Mouse (Mus musculus) T-helper 1 cell (primary cell): ENCODE data around the gene Atp8a2.

Experiments
- in situ Hi-C: fragments of 300-600 bp; cut with MboI, MseI; formaldehyde crosslinking; loops from one replicate; pipeline ENCODE4 v1.15.1; 2025; ENCODE audit warnings: high pct_unique_total_duplicates

The Atp8a2 gene

DNA sequence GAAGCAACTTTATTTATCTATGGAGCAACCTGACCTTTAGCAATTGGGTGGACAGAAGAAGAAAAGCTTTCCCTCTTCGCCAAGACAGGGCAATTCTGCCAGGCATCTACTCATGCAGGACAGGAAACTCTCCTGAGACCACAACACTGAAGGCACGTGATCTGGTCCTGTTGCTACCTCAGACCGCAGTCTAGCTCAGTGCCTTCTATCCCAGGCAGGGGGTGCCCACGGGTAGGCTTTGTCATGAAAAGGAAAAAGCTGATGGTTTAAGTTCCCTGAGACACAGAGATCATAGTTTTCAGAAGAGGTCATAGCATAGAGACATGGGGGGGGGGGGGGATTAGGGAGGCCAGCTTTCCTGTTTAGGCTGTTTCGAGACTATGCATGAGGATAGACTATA is 269.2 kb downstream of the Atp8a2 start:
- in situ Hi-C loops, result no loop called here

DNA sequence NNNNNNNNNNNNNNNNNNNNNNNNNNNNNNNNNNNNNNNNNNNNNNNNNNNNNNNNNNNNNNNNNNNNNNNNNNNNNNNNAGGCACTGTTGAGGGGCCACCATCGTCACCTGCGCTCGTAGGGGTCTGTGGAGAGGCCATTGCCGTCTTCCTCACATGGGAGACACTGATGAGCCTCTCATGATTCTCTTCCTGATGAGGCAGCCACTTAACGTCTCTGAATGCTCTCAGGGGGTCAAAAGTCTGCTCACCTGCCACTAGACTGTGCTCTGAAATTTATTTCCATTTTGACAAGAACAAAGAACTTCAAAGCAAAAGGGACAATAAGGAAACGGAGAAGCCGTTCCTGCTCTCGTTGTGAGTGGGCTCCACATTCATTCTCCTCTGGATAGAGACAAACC is 277.1 kb downstream of the Atp8a2 start:
- in situ Hi-C loops, result no loop called here

DNA sequence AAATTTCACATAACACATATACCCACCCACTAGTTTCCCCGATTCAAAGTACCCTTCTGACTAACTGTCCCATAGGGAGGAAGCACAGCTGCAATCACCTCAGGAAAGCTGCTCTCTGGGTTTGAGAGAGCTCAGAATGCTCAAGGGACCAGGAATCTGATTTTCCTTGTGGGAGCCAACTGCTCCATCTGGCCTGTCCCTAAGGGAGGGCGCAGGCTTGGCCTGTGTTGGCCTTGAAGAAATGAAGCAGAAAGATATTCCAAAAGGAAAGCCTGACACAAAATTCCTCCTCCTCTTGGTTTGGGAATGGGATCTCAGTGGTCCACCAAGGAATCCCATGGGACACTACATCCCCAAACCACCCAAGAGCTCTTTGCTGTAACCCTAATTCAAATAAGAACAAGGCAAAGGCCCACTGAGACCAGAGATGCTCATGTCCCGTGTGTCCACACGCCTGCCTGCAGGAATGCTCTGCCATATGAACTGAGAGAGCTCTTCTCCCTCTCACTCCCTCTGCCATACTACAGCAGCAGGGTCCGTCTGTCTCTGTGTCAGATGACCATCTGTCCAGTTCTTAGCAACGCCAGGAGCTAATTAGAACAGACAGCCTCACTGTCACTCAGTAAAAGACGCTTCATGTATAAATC is 293.4 kb downstream of the Atp8a2 start:
- in situ Hi-C loops, result no loop called here

DNA sequence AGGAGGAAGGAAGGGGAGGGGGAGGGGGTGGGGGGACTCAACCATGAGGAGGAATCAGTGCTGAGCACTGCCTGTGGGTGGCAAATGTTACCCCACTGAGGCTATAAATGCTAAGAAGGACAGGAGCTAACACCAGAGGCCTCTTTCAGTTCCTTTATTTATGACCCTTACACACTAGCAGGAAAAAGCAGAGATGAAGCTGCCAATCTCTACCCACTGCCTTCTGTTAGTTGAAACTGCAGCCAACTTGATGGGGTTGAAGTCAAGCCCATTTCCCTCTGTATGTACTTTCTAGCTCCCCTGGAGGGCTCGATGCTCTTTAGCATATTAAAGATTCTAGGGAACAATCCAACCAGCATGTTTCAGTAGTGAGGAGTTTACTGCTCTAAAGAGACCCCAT is 303.0 kb downstream of the Atp8a2 start:
- in situ Hi-C loops, result no loop called here

DNA sequence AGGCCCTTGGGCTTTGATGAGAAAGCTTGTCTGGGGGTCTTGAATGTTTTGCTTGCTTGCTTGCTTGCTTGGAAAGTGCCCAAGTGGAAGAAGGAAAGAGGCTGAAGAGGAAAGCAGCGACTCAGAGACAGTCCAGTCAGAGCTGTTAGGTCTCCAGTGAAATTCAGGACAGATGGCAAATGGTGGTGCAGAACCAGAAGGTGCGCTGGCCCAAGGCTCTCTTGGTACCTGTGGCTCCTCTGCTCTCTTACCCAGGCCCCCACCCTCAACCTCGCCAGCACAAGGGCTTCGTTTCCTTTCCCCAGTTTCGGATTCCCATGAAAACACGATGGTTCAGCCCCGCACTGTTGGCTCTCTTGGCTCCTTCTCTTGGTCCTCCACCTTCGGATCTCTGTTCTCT is 304.9 kb downstream of the Atp8a2 start:
- in situ Hi-C loops, result no loop called here

DNA sequence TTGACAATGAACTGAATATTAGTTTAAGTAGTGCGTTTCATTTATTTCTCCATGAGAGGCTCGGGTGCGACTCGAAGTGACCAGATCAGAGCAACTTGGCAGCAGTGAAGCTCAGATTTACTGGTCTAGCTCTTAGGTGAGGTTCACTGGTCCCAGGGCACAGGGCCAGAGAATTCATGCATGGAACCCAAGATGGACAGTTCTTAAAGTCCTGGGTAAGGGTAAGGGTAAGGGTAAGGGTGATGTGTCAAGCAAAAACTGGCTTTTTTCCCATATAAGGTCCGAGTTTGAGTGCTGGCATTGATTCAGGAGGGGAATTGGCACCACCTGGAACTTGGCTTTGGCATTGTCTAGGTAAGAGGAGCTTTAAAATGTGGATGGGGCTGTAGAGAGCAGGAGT is 305.5 kb downstream of the Atp8a2 start:
- in situ Hi-C loops, result no loop called here

DNA sequence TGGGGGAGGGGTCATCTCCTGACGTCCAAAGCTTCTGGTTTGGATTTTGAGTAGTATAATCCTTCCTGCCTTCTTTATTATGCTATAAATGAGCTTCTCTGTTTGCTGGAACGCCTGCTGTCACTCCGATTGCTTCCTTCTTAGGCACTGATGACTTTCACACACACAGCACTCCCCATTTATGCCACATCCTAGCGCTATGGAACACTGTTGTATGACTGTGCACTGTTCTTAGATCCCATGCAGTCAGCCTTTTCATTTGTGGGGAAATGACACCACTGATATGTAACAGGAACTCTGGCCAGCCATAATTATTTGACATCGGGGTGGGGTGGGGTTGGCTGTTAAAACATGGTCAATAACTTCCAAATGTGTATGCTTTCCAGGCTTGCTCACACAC is 306.2 kb downstream of the Atp8a2 start:
- in situ Hi-C loops, result no loop called here

DNA sequence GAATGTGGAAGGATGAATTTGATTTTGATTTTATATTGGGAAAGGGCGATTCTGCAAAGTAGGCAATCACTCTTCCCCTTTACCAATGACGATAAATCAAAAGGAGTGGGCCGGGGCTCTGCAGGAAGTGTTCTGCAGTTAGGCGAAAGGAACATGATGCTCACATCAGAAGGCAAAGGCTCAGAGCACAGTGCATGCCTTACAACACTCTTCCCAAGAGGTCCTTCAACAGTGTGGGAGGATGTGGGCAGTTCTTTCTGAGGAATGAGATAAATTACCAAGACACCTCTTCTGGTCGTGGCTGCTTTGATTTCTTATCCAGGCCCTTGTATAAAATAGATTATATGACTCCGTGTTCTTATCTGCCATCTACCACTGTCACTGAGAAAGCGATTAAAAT is 306.9 kb downstream of the Atp8a2 start:
- in situ Hi-C loops, result no loop called here

DNA sequence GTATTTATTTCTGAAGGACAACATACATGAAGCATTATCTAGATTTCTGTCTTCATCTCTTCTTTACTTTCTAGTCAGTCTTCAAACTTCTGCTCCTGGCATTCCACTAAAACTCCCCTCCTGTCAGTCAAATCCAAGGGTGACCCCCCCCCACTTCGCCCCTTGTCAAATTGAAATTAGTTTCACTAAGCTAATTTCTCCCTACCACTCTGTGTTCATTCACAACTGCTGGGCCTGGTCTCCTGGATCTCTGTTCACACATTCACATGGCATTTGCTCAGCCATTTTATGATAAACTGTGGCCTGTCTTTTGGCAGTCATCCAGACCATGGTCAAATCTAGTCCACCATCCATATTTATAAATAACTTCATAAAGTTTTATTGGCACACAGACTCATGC is 308.5 kb downstream of the Atp8a2 start:
- in situ Hi-C loops, result no loop called here

DNA sequence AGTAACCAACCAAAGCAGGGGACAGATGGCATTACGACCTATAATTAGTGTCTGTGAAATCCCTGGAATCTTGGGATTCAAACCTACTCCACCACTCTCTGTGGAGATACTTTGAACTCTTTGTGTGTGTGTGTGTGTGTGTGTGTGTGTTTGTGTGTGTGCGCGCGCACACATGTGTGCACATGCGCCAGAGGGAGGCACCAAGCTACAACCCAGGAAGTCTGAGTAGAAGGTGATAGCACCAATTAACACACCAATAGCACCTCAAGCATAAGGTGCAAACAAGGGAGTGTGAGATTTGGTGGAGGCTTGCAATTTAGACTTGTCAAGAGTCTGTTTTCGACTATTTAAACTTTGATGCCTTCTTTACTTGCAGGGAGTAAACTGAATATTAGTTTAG is 308.9 kb downstream of the Atp8a2 start:
- in situ Hi-C loops, result no loop called here

DNA sequence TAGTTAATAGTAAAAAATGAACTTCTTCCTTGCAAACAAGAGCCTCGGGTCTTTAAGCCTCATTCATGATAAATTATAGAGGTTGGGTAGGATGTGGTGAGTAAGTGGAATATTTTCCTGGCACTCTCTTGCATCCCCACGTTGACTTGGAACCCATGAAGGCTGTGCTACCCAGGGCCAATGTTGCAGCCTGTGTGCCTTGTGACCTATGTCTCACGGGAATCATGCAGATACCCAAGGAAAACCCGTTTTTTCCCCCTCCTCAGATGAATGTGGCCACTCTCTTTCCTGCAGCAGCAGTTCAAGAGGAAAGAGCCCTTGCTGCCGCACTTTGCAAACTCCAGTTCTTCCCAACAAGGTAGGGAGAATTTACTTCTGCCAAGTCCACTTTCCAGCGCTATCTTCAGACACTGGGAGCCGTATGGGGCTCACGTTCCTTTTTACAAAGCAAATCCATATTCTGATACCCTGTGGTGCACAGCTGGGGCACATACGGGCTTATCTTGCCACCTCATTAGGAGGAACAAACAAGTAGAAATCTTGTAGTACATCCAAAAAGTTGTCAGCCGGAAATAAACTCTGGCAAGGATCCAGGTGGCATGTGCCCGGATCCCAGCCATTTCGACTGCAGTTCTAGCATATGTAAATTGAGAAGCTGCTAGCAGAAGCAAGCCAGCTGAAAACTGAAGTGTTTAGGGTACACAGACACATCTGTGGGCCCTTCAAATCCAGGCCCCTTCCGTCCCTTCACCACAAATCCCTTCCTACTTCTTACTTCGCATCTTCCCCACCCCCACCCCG is 309.7 kb downstream of the Atp8a2 start:
- in situ Hi-C loops, result no loop called here

DNA sequence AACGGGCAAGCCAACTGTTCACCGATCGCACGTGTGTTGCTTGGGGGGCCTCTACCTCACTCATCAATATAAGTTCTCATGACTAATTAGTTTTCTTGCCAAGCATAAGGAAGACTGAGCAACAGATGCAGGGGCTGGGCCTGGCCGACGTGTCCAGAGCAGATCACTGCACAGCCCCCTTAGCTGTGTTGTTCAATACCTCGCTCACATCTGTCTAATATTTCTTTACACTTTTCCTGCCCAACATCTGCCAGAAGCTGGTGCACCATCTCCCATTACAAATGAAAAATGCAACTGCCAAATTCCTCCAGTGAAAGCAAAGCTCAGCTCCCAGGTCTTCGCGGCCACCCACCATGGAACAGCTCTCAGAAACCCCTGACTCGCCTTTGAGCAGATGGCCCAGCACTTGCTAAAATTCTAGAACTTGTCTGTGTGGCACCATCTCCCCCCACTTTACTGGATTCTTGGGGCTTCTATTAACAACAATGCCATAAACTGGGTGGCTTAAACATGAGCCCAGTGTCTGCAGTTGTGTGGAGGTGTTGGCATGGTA is 313.4 kb downstream of the Atp8a2 start:
- in situ Hi-C loops, result no loop called here

DNA sequence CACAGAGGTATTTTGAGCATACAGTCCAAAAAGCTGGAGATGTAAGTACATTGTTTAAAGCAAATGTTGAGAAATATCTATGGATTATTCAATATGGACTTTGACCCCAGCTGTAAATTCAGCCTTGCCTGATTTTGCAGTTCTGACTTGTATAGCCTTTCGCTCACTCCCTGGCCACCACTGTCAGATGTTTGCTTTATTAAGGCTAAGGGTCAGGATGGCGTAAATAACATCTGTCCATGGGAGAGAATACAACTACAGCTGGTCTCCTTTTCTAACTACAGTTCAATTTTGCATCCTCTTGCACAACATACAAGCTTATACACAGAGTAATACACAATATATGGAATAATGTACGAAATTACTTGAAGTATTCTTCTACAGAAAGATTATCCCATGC is 316.1 kb downstream of the Atp8a2 start:
- in situ Hi-C loops, result no loop called here

DNA sequence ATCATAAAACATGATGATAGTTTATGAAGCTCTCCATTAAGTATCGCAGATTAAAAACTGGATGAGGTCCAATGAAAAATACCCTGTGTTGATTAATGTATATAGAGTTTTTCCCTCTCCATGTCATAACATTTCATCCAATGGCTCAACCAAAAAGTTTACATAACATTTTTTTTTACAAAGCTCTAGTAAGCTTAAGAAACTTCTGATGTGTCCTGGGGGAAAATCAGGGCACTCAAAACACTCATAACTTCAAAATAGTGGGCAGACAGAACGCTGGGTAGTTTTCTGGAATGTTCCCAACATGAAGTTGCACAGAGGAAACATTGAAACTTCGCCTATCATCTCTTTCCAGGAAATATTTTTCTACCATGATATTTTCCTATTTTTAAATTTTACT is 318.7 kb downstream of the Atp8a2 start:
- in situ Hi-C loops, result no loop called here

DNA sequence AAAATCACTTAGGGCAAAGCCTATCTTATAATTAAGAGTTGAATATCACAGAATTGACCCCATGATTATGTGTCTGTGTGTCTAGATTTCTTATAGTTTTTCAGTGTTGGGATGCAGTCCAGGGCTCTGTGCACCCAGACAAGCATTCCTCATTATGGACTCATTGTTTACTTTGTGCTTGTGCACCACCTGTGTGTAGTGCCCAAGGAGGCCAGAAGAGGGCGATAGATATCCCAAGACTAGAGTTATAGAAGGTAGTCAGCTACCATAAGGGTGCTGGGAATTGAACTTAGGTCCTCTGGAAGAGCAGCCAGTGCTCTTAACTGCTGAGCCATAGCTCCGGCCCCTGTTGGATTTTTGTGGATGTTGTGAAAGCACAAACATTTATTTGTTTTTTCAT is 320.5 kb downstream of the Atp8a2 start:
- in situ Hi-C loops, result no loop called here

DNA sequence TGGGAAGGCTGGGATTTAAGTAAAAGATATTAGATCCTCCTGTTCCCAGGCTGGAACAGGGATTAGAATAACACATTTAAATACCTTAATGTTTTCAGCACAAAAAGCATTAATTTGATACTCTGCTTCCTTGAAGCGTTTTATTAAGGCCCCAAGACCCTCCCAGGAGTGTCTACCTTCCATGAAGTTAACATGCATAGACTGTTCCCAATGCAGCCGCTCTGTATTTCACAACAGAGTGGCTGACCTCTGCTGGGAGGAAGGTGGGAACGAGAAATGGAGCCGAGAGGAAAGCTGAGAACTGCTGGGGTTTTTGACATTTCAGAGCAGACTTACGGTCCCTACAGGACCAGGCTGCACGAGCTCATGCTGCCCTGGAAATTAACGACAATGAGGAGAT is 328.6 kb downstream of the Atp8a2 start:
- in situ Hi-C loops, result no loop called here

DNA sequence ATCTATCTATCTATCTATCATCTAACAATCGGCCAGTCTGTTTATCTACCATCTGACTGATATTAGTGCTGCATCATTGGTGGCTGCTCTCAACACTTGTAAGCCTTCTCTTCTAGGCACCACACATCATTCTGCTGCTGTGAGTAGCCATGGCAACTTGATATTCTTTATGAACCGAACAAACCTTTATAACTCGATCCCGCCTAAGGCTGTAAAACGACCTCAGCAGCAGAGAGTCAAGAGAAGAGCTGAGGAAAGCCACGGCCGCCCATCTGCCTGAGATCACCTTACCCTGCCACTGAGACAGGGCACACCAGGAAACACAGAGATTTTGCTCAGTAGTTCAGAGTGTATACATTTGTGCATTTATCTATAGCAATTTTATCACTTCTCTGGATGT is 329.2 kb downstream of the Atp8a2 start:
- in situ Hi-C loops, result no loop called here

DNA sequence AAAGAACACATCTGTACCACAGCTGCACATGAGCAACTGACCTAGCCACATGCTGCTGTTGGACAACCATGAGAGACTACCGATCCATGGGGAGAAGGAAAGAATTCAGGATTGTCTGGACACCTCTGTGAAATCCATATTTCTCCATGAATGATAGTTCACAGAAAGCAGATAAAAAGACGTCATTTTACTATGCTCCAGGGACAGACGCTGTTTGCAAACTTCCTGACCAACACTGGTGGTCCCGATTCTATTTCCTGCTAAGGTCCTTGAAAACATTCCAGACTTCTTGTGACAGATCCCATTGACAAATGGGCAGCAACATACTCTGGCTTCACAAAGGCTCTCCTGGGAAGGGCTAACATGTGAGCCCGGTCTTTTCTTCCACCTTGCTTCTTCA is 331.0 kb downstream of the Atp8a2 start:
- in situ Hi-C loops, result no loop called here

DNA sequence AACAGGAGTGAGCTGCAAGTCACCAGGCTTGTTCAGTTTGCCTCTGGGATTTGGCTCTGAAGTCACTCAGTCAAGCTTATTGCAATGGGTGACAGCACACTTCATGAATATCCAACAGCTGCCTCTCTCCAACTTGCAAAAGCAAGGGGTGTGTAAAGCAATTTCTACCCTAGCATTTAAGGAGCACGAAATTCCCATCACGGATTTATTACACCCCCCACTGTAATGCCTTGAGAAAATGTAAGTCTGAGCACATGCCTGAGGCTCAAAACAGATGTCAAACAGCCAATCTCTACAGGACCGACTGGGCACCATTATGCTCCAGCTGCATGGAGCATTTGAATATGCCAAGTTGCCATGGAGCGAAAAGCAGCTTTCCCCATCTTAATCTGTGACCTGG is 334.6 kb downstream of the Atp8a2 start:
- in situ Hi-C loops, result no loop called here

DNA sequence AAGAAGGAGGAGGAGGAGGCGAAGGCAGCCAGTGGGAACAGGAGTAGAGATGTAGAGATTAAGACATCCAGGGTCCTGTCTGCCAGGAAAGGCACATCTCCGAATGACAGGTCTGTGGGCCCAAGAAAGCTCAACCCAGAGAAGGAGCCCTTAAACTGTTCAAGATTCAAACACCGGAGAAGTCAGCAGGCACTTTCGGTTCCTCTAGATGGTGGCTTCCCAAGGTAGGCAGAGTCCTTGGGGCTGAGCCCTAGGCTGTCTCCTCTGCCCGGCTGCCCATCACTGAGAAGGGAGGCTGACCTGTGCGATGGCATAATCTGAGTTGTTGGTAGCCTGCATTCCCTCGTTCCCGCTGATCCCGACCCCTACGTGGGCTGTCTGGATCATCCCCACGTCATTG is 337.1 kb downstream of the Atp8a2 start:
- in situ Hi-C loops, result no loop called here

DNA sequence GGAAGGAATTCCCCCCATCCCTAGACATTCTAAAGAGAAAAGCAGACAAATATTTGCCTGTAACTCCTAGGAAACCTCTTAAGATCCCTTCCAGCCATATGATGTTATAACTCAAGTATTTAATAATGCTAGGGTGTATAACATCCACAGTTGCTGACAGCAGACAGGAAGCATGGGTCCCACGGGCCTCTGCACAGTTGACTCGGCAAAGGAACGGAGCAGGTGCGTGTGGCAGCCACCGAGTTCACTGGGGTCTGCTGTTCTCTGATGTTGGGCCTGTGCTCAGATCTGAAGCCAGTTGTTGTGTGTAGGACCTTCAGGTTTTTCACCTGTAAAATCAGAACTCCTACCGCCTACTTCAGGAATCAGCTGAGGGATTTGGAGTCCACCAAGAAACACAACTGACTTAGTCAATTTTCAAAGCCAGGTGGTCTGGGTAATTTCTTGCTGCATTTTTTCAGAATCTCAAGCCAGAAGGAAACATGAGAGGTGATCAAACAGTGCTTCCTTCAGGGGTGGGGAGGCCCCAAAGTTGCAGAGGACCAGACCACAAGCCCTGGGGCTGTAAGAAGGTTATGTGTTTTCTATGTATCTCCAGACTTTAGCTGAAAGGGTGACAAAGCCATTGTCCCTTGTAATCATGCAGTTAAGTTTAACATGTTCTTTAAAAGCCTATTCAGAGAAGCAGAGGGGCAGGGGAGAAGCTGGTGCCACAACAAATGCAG is 338.3 kb downstream of the Atp8a2 start:
- in situ Hi-C loops, result no loop called here

DNA sequence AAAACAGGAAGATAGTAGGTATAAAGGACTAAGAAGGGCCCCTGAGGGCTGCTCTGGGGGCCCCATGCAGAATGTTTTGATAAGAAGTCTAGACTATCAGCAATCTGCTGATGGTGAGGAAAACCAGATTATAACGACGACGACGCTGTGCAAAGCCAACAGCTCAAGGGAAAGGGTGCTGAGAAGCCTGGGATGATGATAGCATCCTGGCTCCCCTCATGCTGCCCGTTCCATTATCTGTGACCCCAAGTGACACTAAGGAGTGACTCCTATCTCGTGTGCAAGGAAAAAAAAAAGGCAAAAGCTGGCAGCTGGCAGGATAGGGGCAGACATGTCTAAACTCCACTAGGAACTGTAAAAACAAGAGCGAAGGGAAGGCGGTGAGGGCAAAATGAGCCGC is 343.8 kb downstream of the Atp8a2 start:
- in situ Hi-C loops, result no loop called here
